ENCODE assay signal across 8 mouse cellular contexts in genomic region chr13:95325907-95326550, GRCm38 (mm10). TPM values are rescaled to one million over a fixed set of nuclear protein-coding genes. Genes with fewer than 3 reads are reported as not detected.
DNase-seq lines count a peak whose midpoint lies in the region; ATAC-seq lines count a peak whose summit lies in the region.

No protein-coding gene starts in this region.

- H3K27me3 ChIP-seq in kidney, embryonic 15.5 days = no peaks in the 10 kb centered on the region
- no peaks in the 10 kb centered on the region for H3K27me3 ChIP-seq in embryonic facial prominence, embryonic 10.5 days (replicated peaks; ENCODE audit: low read depth, poor library complexity, severe bottlenecking)
- H3K27me3 ChIP-seq in hindbrain, embryonic 16.5 days (replicated peaks; ENCODE audit: control insufficient read depth, insufficient read depth, low read length) = no peaks in the 10 kb centered on the region
- no peaks in the 10 kb centered on the region for H3K27me3 ChIP-seq in midbrain, embryonic 16.5 days (ENCODE audit: control insufficient read depth, insufficient read depth, low read depth, low read length)

- WGBS in kidney, embryonic 15.5 days = 5% methylated on average over 5 of the region's 5 CpGs
- 16% methylated on average over 5 of the region's 5 CpGs for WGBS in embryonic facial prominence, embryonic 10.5 days
- WGBS in hindbrain, embryonic 16.5 days = 8% methylated on average over 5 of the region's 5 CpGs
- WGBS in midbrain, embryonic 16.5 days = 11% methylated on average over 5 of the region's 5 CpGs

- ATAC-seq in kidney, embryonic 15.5 days (replicated peaks; ENCODE audit: low FRiP score) = no peak
- ATAC-seq in hindbrain, embryonic 16.5 days = no peak
- ATAC-seq in midbrain, embryonic 16.5 days = no peak

- peak overlapping the region; percentile 67 for H3K4me3 ChIP-seq in kidney, embryonic 15.5 days (replicated peaks)
- H3K4me3 ChIP-seq in embryonic facial prominence, embryonic 10.5 days = peak overlapping the region; percentile 89
- H3K4me3 ChIP-seq in hindbrain, embryonic 16.5 days (ENCODE audit: low read length) = peak overlapping the region; percentile 97
- H3K4me3 ChIP-seq in midbrain, embryonic 16.5 days (ENCODE audit: low read depth, low read length) = peak overlapping the region; percentile 87

- H3K36me3 ChIP-seq in kidney, embryonic 15.5 days = peaks cover 7% of the 10 kb centered on the region; the same call in 1 of the 2 replicates
- H3K36me3 ChIP-seq in embryonic facial prominence, embryonic 10.5 days (replicated peaks) = peaks cover 17% of the 10 kb centered on the region; the same call in 1 of the 2 replicates
- H3K36me3 ChIP-seq in hindbrain, embryonic 16.5 days (ENCODE audit: control insufficient read depth, insufficient read depth, low read length) = no peaks in the 10 kb centered on the region
- H3K36me3 ChIP-seq in midbrain, embryonic 16.5 days (ENCODE audit: control insufficient read depth, insufficient read depth, low read length) = no peaks in the 10 kb centered on the region

- H3K4me1 ChIP-seq in kidney, embryonic 15.5 days = peaks cover 49% of the 10 kb centered on the region
- H3K4me1 ChIP-seq in embryonic facial prominence, embryonic 10.5 days = peaks cover 34% of the 10 kb centered on the region
- H3K4me1 ChIP-seq in hindbrain, embryonic 16.5 days (ENCODE audit: control insufficient read depth, insufficient read depth, low read depth, low read length) = peaks cover 20% of the 10 kb centered on the region
- H3K4me1 ChIP-seq in midbrain, embryonic 16.5 days (ENCODE audit: control insufficient read depth, insufficient read depth, low read length) = peaks cover 26% of the 10 kb centered on the region

- no peaks in the 10 kb centered on the region for H3K9me3 ChIP-seq in kidney, embryonic 15.5 days (replicated peaks)
- H3K9me3 ChIP-seq in embryonic facial prominence, embryonic 10.5 days = no peaks in the 10 kb centered on the region
- H3K9me3 ChIP-seq in hindbrain, embryonic 16.5 days (ENCODE audit: control insufficient read depth, low read length) = no peaks in the 10 kb centered on the region
- H3K9me3 ChIP-seq in midbrain, embryonic 16.5 days (replicated peaks; ENCODE audit: control insufficient read depth, low read length, poor library complexity, severe bottlenecking) = no peaks in the 10 kb centered on the region

- H3K9ac ChIP-seq in kidney, embryonic 15.5 days = peak overlapping the region; percentile 77
- H3K9ac ChIP-seq in hindbrain, embryonic 16.5 days (ENCODE audit: low read depth, low read length) = peak overlapping the region; percentile 99
- H3K9ac ChIP-seq in midbrain, embryonic 16.5 days (ENCODE audit: low read depth, low read length) = peak overlapping the region; percentile 97

- H3K4me2 ChIP-seq in kidney, embryonic 15.5 days = peak overlapping the region; percentile 70
- H3K4me2 ChIP-seq in hindbrain, embryonic 16.5 days (ENCODE audit: low read length) = peak overlapping the region; percentile 80
- peak overlapping the region; percentile 84 for H3K4me2 ChIP-seq in midbrain, embryonic 16.5 days (ENCODE audit: low read length)

- no peak for DNase-seq in kidney, postnatal 14 days
- DNase-seq in embryonic facial prominence, embryonic 10.5 days (ENCODE audit: low spot score) = no peak
- DNase-seq in cerebellum, adult 11-12 months = no peak
- no peak for DNase-seq in right cerebral cortex, postnatal 4 days
- no peak for DNase-seq in thymus, postnatal 14 days

- H3K27ac ChIP-seq in kidney, embryonic 15.5 days = peak overlapping the region; percentile 99
- peak overlapping the region; percentile 100 for H3K27ac ChIP-seq in embryonic facial prominence, embryonic 10.5 days (replicated peaks)
- H3K27ac ChIP-seq in hindbrain, embryonic 16.5 days (ENCODE audit: low read depth, low read length) = peak overlapping the region; percentile 96
- peak overlapping the region; percentile 96 for H3K27ac ChIP-seq in midbrain, embryonic 16.5 days (ENCODE audit: low read length)

RNA-seq across cellular contexts. Expression of gene Zbed3, which starts 2.6 kb away (rescaled TPM):
- 77.8 and 84.1 TPM in 2 replicates for polyA plus RNA-seq in kidney, embryonic 15.5 days (2015; fragmentation: Nextera tagmentation; extraction: Ambion mirVana)
- polyA plus RNA-seq in embryonic facial prominence, embryonic 10.5 days (2016; fragmentation: Nextera tagmentation; extraction: Ambion mirVana) = 61.0 and 68.3 TPM in 2 replicates
- 33.1 and 34.1 TPM in 2 replicates for polyA plus RNA-seq in hindbrain, embryonic 16.5 days (2015; fragmentation: Nextera tagmentation; extraction: Ambion mirVana)
- 30.2 and 35.5 TPM in 2 replicates for polyA plus RNA-seq in midbrain, embryonic 16.5 days (2015; fragmentation: Nextera tagmentation; extraction: Ambion mirVana)

RNA-seq across cellular contexts. Expression of gene Aggf1, which starts 49.1 kb away (rescaled TPM):
- 35.9 and 37.4 TPM in 2 replicates for polyA plus RNA-seq in kidney, embryonic 15.5 days (2015; fragmentation: Nextera tagmentation; extraction: Ambion mirVana)
- polyA plus RNA-seq in embryonic facial prominence, embryonic 10.5 days (2016; fragmentation: Nextera tagmentation; extraction: Ambion mirVana) = 38.0 and 38.1 TPM in 2 replicates
- polyA plus RNA-seq in hindbrain, embryonic 16.5 days (2015; fragmentation: Nextera tagmentation; extraction: Ambion mirVana) = 31.4 and 33.0 TPM in 2 replicates
- polyA plus RNA-seq in midbrain, embryonic 16.5 days (2015; fragmentation: Nextera tagmentation; extraction: Ambion mirVana) = 35.0 and 37.7 TPM in 2 replicates
